Mouse (Mus musculus): ENCODE measurements at regions not wholly inside any gene's neighbourhood (a gene's known extent, or its start where the extent isn't known, plus 50 kb on each side); places are given as distances from the start of the nearest gene placed in this dataset.

DNA sequence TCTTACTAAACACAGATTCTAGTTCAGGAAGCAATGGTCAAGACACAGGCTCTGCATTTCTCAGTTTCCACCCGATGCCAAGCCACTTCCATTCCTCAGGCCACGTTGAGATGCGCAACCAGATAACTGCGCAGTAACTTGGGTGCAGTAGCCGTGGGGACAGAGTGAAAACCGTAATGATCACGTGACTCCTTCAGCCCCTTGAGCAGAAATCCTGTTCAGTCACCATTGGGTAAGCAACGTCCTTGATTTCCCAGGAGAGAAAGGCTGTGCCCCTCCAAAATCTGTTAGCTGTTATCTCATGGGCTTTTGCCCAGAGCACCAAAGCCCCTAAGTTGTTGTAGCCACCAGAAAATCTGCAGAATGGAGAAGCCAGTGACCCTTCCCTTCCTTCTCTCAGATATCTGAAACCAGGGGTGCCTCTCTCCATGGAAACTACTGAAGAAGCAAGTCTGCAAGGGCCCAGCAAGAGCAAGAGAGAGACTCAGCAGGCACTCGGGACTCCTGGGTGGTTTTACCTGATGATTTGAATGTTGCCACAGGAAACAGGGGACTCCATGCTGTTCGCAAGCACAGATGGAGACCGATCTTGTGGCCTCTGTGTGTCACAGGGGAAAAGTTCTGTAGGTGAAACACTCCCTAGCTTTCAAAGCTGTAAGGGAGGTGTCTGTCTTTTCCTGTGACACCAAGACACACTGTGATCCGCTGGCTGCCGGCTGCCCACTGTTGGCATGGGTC, 126.7 kb downstream of the Lmo4 start:
- DNase-seq (ENCODE audit: low spot score in 2 of 2), result no peak

DNA sequence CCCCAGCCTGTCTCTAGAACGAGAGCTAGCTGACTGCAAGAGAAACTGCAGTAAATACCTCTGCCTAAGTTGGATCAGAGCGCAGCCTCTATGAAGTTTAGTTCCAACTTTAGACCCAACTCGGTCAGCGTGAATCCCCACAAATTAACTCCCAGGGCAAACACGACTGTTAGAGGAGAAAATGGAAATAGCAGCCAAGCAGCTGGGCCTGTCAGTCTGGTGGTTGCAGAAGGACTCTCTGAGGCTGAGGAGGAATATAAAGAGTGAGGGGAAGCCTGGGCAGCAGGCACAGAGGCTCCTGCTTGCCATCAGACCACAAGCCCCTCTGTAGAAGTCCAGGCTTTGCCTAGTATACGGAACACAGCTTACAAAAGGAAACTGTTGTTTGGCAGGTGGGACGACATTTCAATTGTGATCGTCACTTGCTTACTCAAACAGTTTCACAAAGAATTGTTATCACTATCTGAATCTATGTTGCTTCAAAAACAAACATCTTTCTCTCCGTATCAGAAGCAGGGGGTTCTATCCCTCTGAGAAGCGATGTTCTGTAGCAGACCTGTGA, 135.0 kb downstream of the Lmo4 start:
- DNase-seq (ENCODE audit: low spot score in 2 of 2), result no peak

DNA sequence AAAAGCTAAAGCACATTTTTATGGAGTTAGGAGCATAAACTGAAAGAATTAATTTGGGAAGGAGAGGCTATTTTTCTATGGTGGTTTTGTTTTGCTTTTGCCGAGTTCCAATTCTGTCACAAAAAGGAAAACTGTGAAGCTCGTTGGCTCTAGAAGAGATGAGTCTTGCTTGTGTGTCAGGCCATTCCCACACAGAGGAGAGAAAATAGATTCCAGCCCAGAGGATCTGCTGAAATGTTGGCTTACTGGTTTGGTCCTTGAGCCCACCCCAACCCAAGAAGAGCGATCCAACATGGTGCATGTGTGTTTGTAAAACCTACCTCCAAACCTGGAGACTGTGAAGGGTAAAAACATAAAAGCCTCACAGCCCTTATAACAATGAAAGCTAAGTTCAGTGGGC, 138.0 kb downstream of the Lmo4 start:
- DNase-seq (ENCODE audit: low spot score in 2 of 2), result no peak

GRCm38 (mm10) chr3:144058106-144058505, 146.9 kb downstream of the Lmo4 start:
- no peak for DNase-seq (ENCODE audit: low spot score in 2 of 2)

DNA sequence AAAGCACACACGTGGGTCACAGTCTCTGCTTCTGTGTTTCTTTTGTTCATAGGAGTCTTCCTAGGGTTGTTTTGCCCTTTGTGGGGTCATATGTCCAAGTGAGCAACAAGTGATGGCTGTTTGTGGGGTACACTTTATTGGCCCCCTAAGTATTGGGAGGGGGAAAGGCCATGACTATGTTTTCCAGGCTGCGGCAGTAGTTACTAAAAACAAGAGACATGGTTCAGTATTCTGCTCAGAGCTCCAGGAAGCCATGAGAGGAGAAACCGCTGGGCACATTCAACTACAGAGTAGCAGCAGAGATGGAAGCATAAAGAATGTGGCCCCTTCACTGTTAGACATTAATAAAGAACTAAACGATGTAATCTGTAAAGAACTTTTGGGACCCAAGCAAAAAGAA, 154.7 kb downstream of the Lmo4 start:
- DNase-seq (ENCODE audit: low spot score in 2 of 2), result no peak

DNA sequence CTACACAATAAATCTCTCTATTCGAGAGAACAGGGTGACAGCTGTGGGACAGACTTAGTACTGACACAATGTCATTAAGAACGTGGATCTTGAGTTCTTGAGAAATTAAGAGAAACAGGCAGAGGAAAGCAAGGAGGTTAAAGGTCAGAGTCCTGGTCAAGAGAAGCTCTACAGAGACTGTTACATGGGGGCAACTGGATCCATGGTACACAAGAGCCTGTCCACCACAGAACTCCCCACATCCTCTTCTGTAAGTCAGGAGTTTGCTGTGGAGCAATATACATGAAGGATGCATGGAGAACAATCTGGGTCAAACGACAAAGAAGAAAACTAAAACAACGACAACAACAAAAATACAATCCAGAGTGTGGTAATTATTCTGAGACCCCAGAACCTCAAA, 155.8 kb downstream of the Lmo4 start:
- no peak for DNase-seq (ENCODE audit: low spot score in 2 of 2)

DNA sequence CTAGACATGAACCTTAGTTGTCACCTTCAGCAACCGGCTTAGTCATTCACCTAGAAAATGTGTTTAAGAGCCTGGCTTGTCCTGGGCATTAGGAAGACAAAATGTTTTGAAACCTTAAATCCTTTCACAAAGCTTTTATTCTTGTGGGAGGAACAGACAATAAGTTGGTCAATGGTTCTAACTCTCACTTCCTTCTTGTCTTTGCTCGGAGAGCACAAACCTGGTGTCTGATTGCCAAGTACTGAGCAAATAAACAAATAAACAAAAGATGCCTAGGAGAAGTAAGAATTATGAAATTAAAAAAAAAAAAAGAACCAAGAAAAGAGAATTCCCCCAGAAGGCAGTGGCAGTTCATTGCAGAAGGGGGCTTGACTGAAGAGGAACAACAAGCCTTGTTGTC, 160.7 kb downstream of the Lmo4 start:
- DNase-seq (ENCODE audit: low spot score in 2 of 2), result no peak

DNA sequence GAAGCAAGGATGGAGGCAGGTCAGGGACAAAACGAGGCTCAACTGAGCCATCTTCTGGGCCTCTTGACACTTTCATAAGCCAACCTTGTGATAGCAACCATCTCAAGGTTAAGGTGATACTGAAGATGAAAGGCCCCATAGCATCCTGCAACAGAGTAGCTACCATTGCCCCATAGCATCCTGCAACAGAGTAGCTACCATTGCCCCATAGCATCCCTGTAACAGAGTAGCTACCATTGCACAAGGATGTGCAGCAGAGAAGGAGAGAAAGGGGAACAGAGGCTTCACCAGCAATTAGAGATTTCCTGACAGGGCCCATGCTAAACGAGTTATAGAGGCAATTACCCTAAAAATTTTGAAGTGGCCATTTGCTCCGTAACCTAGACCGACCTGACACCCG, 163.2 kb downstream of the Lmo4 start:
- DNase-seq (ENCODE audit: low spot score in 2 of 2), result no peak

- no peak for DNase-seq (ENCODE audit: low spot score in 2 of 2)
These were observed 165.5 kb downstream of the Lmo4 start for GRCm38 (mm10) chr3:144039498-144039897.

GRCm38 (mm10) chr3:144029611-144030010, 175.4 kb downstream of the Lmo4 start:
- no peak for DNase-seq (ENCODE audit: low spot score in 2 of 2)

- no peak for DNase-seq (ENCODE audit: low spot score in 2 of 2)
These were observed 175.9 kb downstream of the Lmo4 start for GRCm38 (mm10) chr3:144029121-144029520.

- DNase-seq (ENCODE audit: low spot score in 2 of 2), result no peak
These were observed 177.7 kb downstream of the Lmo4 start for GRCm38 (mm10) chr3:144027134-144027980.

- DNase-seq (ENCODE audit: low spot score in 2 of 2), result no peak
These were observed 179.4 kb downstream of the Lmo4 start for GRCm38 (mm10) chr3:144025451-144026125.

DNA sequence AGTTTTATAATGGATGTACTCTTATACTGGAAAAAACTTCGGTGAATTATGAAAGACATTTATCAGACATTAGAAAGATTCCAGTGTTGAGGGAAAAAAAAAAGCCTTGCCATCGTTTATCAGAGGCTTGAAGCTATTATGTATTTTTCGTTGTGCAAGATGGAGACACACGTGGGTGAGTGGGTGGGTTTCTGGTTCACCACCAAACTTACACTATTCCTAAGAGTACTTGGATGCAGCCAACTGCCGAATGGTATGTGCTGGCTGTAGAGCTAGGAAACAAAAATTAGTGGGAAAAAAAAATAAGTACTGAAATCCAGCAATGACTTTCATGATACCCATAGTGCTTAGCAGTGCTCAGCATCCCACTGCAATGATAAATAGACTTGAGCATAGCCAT, 180.8 kb downstream of the Lmo4 start:
- no peak for DNase-seq (ENCODE audit: low spot score in 2 of 2)

GRCm38 (mm10) chr3:144023058-144023457, 182.0 kb downstream of the Lmo4 start:
- DNase-seq (ENCODE audit: low spot score in 2 of 2), result no peak

DNA sequence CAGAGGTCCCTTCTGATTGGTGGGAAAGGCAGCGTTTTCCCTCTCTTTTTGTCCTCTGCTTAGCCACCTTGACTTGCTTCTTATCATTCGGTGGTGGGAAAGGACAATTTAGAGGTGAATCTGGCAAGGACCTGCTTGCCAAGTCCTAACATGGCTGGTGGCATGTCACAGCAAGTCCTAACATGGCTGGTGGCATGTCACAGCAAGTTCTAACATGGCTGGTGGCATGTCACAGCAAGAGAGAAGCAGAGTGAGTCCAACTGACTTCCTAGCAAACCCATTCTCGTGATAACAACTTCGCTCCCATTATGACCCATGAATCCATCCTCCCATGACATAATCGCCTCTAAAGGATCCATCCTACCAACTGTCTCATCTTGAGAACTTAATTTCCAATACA, 183.1 kb downstream of the Lmo4 start:
- no peak for DNase-seq (ENCODE audit: low spot score in 2 of 2)

DNA sequence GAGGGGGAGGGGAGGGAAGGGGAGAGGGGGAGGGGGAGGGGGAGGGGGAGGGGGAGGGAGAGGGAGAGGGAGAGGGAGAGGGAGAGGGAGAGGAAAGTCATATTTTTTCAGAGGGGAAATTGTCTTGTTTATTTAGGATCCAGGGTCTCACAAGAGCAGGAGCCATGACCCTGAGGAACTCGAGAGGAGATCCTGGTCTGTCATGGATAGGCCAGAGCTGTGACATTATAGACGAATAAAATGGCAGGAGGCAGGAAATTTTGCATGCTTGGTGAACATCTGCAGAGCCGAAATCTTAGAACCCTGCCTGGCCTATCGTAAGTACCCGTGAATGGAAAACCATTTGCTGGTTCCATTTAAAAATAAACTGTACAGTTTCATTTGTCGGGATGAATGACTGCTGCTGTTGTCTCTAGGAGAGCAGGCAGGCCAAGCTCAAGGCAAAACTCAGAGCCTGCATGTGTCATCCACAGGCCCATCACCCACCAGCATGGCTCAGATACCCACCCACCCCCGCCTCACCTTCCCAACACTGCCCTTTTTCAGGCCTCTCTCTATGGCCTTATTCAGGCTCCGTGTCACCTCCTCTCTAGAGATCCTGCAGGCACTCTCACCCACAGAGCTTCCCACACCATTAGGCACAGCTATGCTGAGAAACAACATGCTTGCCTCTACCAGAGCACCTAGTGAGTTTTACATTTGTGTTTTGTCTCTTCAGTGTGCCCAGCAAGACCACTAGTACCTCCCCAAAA, 184.7 kb downstream of the Lmo4 start:
- no peak for DNase-seq (ENCODE audit: low spot score in 2 of 2)

- DNase-seq (ENCODE audit: low spot score in 2 of 2), result no peak
These were observed 185.7 kb downstream of the Lmo4 start for GRCm38 (mm10) chr3:144019293-144019692.

DNA sequence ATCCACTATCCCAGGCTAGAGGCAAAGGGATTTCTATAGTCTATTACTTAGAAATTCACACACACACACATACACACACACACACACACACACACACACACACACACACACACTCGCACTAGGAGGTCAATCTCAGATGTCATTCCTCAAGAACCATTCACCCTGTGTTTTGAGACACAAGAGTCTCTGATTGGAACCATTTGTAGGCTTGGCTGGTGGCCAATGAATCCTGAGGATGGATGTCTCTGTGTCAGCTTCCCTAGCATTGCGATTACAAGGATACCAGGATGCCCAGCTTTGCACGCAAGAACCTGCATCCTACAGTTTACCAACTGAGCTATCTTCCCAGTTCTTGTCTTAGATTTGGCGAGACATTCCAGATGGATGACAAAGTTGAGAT, 186.5 kb downstream of the Lmo4 start:
- DNase-seq (ENCODE audit: low spot score in 2 of 2), result no peak

DNA sequence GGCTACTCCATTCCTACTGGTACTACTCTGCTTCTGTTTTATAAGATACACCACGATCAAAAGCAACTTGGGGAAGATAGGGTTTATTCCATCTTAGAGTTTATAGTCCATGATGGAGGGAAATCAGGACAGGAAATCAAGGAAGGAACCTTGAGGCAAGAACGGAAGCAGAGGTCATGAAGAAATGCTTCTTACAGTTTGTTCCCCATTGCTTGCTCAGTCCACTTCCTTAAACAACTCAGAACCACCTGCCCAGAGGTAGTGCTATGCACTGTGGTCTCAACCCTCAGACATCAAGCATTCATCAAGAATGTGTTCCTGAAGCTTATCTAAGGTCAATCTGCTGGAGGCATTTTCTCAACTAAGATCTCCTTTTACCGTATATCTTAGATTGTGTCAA, 189.8 kb downstream of the Lmo4 start:
- DNase-seq (ENCODE audit: low spot score in 2 of 2), result no peak

DNA sequence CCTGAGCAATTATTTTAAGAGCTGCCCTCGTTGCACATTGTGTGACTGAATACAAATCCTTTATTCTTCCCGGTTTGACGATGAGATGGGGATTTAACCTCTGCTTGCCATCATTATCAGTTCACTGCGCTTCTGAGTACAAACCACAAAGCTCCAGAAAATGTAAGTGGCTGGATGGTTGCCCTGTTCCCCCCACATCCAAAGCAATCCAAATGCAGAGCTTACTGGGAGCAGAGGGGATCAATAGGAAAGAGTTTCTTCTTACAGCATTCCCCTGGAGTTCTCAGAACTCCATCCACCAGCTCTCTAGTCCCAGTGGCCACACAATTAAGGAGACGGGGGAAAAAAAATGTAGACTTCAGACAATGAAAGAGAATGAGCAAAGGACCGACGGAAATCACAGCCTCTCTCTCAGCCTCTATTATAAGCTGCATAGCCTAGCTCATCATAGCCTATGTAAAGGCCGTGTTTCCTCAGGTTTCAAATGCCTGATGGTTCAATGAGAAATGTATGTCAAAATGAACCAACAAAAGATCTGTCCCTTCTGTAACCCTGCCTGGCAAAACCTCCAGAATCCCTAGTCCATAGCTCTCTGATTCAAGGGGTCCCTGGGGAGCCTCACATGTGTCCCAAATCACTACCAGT, 191.4 kb downstream of the Lmo4 start:
- DNase-seq (ENCODE audit: low spot score in 2 of 2), result no peak

All from layer of hippocampus, postnatal 10 days (tissue).